Mouse (Mus musculus) heart, adult 2 months (tissue): ENCODE data around the gene Spast.

Experiments used
- CTCF ChIP-seq: fragments of 200-600 bp; IDR thresholded peaks from 2 replicates; pipeline ENCODE4 v1.8.1; 2022; ENCODE audit warnings: antibody characterized with exemption, mild to moderate bottlenecking, moderate library complexity
- EP300 ChIP-seq: fragments of 200-500 bp; IDR thresholded peaks from 2 replicates; pipeline ENCODE4 v1.6.1; 2011; ENCODE audit warnings: low read depth, low read length, control low read depth; ENCODE audit not compliant: insufficient read depth
- POLR2A ChIP-seq: fragments of 200-500 bp; IDR thresholded peaks from 2 replicates; pipeline ENCODE4 v1.6.1; 2011; ENCODE audit warnings: mild to moderate bottlenecking, low read depth, low read length, control low read depth; ENCODE audit not compliant: insufficient read depth

DNA sequence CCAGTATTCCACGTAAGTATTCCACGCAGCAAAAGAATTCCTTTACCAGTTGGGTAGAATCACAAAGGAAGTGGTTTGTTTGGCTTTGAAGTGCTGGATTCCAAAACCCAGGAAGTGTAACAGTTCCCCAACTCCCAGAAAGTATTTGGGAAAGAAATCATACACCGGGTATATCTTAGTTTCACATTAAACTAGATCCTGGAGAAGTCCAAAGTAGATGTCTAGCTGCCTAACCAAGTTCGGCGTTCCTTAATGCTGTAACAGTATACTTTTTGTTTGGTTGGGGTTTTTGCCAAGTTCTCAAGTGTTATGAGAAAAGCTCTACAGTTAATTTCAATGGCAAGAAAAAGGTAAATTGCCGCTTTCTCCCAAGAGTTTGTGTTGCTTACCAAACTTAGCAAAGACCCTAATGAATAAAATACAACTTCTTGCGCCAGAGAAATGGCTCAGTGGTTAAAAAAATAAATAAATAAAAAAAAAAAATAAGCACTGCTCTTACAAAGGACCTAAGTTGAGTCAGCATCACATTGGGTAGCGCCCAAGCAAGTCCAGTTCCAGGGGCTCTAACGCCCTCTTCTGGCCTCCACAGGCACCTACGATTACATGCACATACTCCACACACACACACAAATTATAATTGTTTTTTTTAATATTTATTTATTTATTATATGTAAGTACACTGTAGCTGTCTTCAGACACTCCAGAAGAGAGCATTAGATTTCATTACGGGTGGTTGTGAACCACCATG, 42.5 kb upstream of the Spast start:
- TF ChIP-seq CTCF (peak; percentile 61), EP300 (no peak), POLR2A (no peak)
